Mouse (Mus musculus): ENCODE measurements around the gene Rgs19.

Rgs19 gene

GRCm38 (mm10) chr2:181693339-181694280 is at the start of gene Rgs19:
Rgs19 (minus strand) TSS chr2:181693977.
- no peak for DNase-seq (ENCODE audit: extremely low spot score, low read depth, low spot score)

GRCm38 (mm10) chr2:181730051-181730450 is 36.3 kb upstream of the Rgs19 start:
- DNase-seq (ENCODE audit: extremely low spot score, low read depth, low spot score), result no peak

- no peak for DNase-seq (ENCODE audit: extremely low spot score, low read depth, low spot score)
These were observed 34.0 kb upstream of the Rgs19 start for GRCm38 (mm10) chr2:181727659-181728262.

- no peak for DNase-seq (ENCODE audit: extremely low spot score, low read depth, low spot score)
These were observed 28.4 kb upstream of the Rgs19 start for GRCm38 (mm10) chr2:181722213-181722612.

- no peak for DNase-seq (ENCODE audit: extremely low spot score, low read depth, low spot score)
These were observed 27.4 kb upstream of the Rgs19 start for GRCm38 (mm10) chr2:181721200-181721599.

GRCm38 (mm10) chr2:181720061-181720460 is 26.3 kb upstream of the Rgs19 start:
- DNase-seq (ENCODE audit: extremely low spot score, low read depth, low spot score), result no peak

GRCm38 (mm10) chr2:181716991-181717390 is 23.2 kb upstream of the Rgs19 start:
- no peak for DNase-seq (ENCODE audit: extremely low spot score, low read depth, low spot score)

GRCm38 (mm10) chr2:181715382-181715781 is 21.6 kb upstream of the Rgs19 start:
- no peak for DNase-seq (ENCODE audit: extremely low spot score, low read depth, low spot score)

- DNase-seq (ENCODE audit: extremely low spot score, low read depth, low spot score), result no peak
These were observed 21.1 kb upstream of the Rgs19 start, which contains the start of gene Oprl1 for GRCm38 (mm10) chr2:181714903-181715326. Oprl1 (plus strand) TSS chr2:181715016.

GRCm38 (mm10) chr2:181713749-181714148 is 20.0 kb upstream of the Rgs19 start:
- no peak for DNase-seq (ENCODE audit: extremely low spot score, low read depth, low spot score)

- no peak for DNase-seq (ENCODE audit: extremely low spot score, low read depth, low spot score)
These were observed 12.9 kb upstream of the Rgs19 start for GRCm38 (mm10) chr2:181706668-181707067.

- DNase-seq (ENCODE audit: extremely low spot score, low read depth, low spot score), result no peak
These were observed 4.5 kb upstream of the Rgs19 start, which contains the start of gene Lkaaear1 for GRCm38 (mm10) chr2:181698241-181698640. Lkaaear1 (minus strand) TSS chr2:181698442.

GRCm38 (mm10) chr2:181696801-181697420 is 3.1 kb upstream of the Rgs19 start:
- no peak for DNase-seq (ENCODE audit: extremely low spot score, low read depth, low spot score)

GRCm38 (mm10) chr2:181695776-181696175 is 2.0 kb upstream of the Rgs19 start:
- DNase-seq (ENCODE audit: extremely low spot score, low read depth, low spot score), result no peak

GRCm38 (mm10) chr2:181694581-181694980 is 804 bp upstream of the Rgs19 start:
- DNase-seq (ENCODE audit: extremely low spot score, low read depth, low spot score), result no peak

GRCm38 (mm10) chr2:181692304-181692703 is 1.5 kb downstream of the Rgs19 start:
- no peak for DNase-seq (ENCODE audit: extremely low spot score, low read depth, low spot score)

GRCm38 (mm10) chr2:181691571-181691970 is 2.2 kb downstream of the Rgs19 start:
- no peak for DNase-seq (ENCODE audit: extremely low spot score, low read depth, low spot score)

- no peak for DNase-seq (ENCODE audit: extremely low spot score, low read depth, low spot score)
These were observed 2.7 kb downstream of the Rgs19 start for GRCm38 (mm10) chr2:181691083-181691482.

GRCm38 (mm10) chr2:181689466-181690160 is 4.2 kb downstream of the Rgs19 start:
- no peak for DNase-seq (ENCODE audit: extremely low spot score, low read depth, low spot score)

- no peak for DNase-seq (ENCODE audit: extremely low spot score, low read depth, low spot score)
These were observed 6.2 kb downstream of the Rgs19 start for GRCm38 (mm10) chr2:181687586-181687985.

- DNase-seq (ENCODE audit: extremely low spot score, low read depth, low spot score), result no peak
These were observed 8.1 kb downstream of the Rgs19 start for GRCm38 (mm10) chr2:181685686-181686085.

All from hindlimb bud, embryonic 11.5 days (tissue).